Mouse (Mus musculus) CH12.LX (cell line): ENCODE results near the gene Msi2. TPM values are rescaled to one million over a fixed set of nuclear protein-coding genes. Genes with fewer than 3 reads are reported as not detected.
A peak's percentile ranks its signal among the peaks of the same experiment; 100 is the strongest.

Experiments
- DNase-seq: peaks from one replicate; pipeline ENCODE4 v3.0.0-alpha.2; 2013; ENCODE audit errors: extremely low read depth
- H3K27ac ChIP-seq: 2 replicates; pipeline ENCODE4 v1.5.1; 2012; ENCODE audit warnings: low read depth, mild to moderate bottlenecking, control low read depth, moderate library complexity; ENCODE audit not compliant: insufficient read depth
- H3K27me3 ChIP-seq: replicated peaks from 2 replicates; pipeline ENCODE3; 2012; ENCODE audit warnings: inconsistent platforms
- H3K36me3 ChIP-seq, 2 experiments: replicated peaks in 1 of 2; 2 replicates each; pipeline versions ENCODE3 to v1.6.1; 2012; ENCODE audit warnings: inconsistent platforms in 1 of 2, low read length in 1 of 2, mild to moderate bottlenecking in 1 of 2, mixed read lengths in 1 of 2, moderate library complexity in 1 of 2; ENCODE audit not compliant: control insufficient read depth in 1 of 2, insufficient read depth in 1 of 2
- H3K4me1 ChIP-seq, 2 experiments: 2 replicates each; pipeline ENCODE4 v1.6.1; 2012; ENCODE audit warnings: inconsistent platforms in 1 of 2, moderate library complexity in 1 of 2; ENCODE audit not compliant: insufficient read depth in 2 of 2, control insufficient read depth in 1 of 2
- H3K4me2 ChIP-seq: 2 replicates; pipeline ENCODE4 v1.6.1; 2012; ENCODE audit warnings: low read depth, mild to moderate bottlenecking, control low read depth; ENCODE audit not compliant: poor library complexity, insufficient read depth, severe bottlenecking
- H3K4me3 ChIP-seq, 3 experiments: fragments of 150-350 bp in 1 of 3; sonication (generic) in 1 of 3; replicated peaks in 1 of 3; 2 replicates each; pipeline versions ENCODE3 to v1.5.1; 2011 to 2012; ENCODE audit warnings: low read depth in 2 of 3, low read length in 2 of 3, mild to moderate bottlenecking in 2 of 3, moderate library complexity in 2 of 3, control low read depth in 1 of 3, improper control_type of control experiment in 1 of 3, inconsistent platforms in 1 of 3, mixed read lengths in 1 of 3; ENCODE audit not compliant: poor library complexity in 1 of 3
- H3K79me2 ChIP-seq: replicated peaks from 2 replicates; pipeline ENCODE4 v1.6.1; 2012; ENCODE audit warnings: mild to moderate bottlenecking, moderate library complexity; ENCODE audit not compliant: control insufficient read depth, poor library complexity, insufficient read depth, severe bottlenecking; ENCODE audit errors: extremely low read depth
- H3K9ac ChIP-seq: 2 replicates; pipeline ENCODE4 v1.6.1; 2012; ENCODE audit warnings: low read depth, mild to moderate bottlenecking, control low read depth, moderate library complexity; ENCODE audit not compliant: insufficient read depth
- H3K9me3 ChIP-seq: replicated peaks from 2 replicates; pipeline ENCODE3; 2012; ENCODE audit warnings: low read length, inconsistent platforms, mixed read lengths
- CHD2 ChIP-seq: IDR thresholded peaks from 2 replicates; pipeline ENCODE4 v1.6.1; 2011; ENCODE audit warnings: low read length, improper control_type of control experiment
- E2F4 ChIP-seq: IDR thresholded peaks from 2 replicates; pipeline ENCODE4 v1.6.1; 2011; ENCODE audit warnings: low read depth, low read length, improper control_type of control experiment; ENCODE audit not compliant: insufficient replicate concordance
- ELF1 ChIP-seq: IDR thresholded peaks from 2 replicates; pipeline ENCODE4 v1.6.1; 2014; ENCODE audit warnings: low read depth, mild to moderate bottlenecking, inconsistent platforms, low read length, improper control_type of control experiment
- EP300 ChIP-seq: IDR thresholded peaks from 2 replicates; pipeline ENCODE4 v1.6.1; 2011; ENCODE audit warnings: low read length, improper control_type of control experiment
- ETS1 ChIP-seq: conservative IDR thresholded peaks from 2 replicates; pipeline ENCODE4 v1.6.1; 2012; ENCODE audit warnings: low read depth, mild to moderate bottlenecking, inconsistent platforms, low read length, improper control_type of control experiment, moderate library complexity
- HCFC1 ChIP-seq: IDR thresholded peaks from 2 replicates; pipeline ENCODE4 v1.6.1; 2012; ENCODE audit warnings: low read depth, mild to moderate bottlenecking, inconsistent platforms, low read length, improper control_type of control experiment
- IRF4 ChIP-seq: IDR thresholded peaks from 2 replicates; pipeline ENCODE4 v1.6.1; 2014; ENCODE audit warnings: low read depth, mild to moderate bottlenecking, inconsistent platforms, low read length, improper control_type of control experiment
- MAFK ChIP-seq: IDR thresholded peaks from 2 replicates; pipeline ENCODE4 v1.6.1; 2011; ENCODE audit warnings: low read length, improper control_type of control experiment; ENCODE audit not compliant: insufficient replicate concordance
- MAX ChIP-seq: IDR thresholded peaks from 2 replicates; pipeline ENCODE4 v1.6.1; 2011; ENCODE audit warnings: low read length, improper control_type of control experiment
- MEF2A ChIP-seq: IDR thresholded peaks from 2 replicates; pipeline ENCODE4 v1.6.1; 2014; ENCODE audit warnings: low read depth, mild to moderate bottlenecking, inconsistent platforms, low read length, improper control_type of control experiment, borderline replicate concordance
- MYC ChIP-seq: IDR thresholded peaks from 2 replicates; pipeline ENCODE4 v1.6.1; 2011; ENCODE audit warnings: low read depth, mild to moderate bottlenecking, improper control_type of control experiment, low read length
- NRF1 ChIP-seq: IDR thresholded peaks from 2 replicates; pipeline ENCODE4 v1.6.1; 2014; ENCODE audit warnings: low read depth, mild to moderate bottlenecking, inconsistent platforms, low read length, improper control_type of control experiment, moderate library complexity
- RAD21 ChIP-seq: IDR thresholded peaks from 2 replicates; pipeline ENCODE4 v1.6.1; 2011; ENCODE audit warnings: low read depth, mild to moderate bottlenecking, low read length, improper control_type of control experiment, moderate library complexity
- RCOR1 ChIP-seq: conservative IDR thresholded peaks from 2 replicates; pipeline ENCODE4 v1.6.1; 2012; ENCODE audit warnings: low read depth, mild to moderate bottlenecking, inconsistent platforms, low read length, improper control_type of control experiment
- TBP ChIP-seq: conservative IDR thresholded peaks from 2 replicates; pipeline ENCODE4 v1.6.1; 2011; ENCODE audit warnings: low read depth, low read length, improper control_type of control experiment
- TCF12 ChIP-seq: IDR thresholded peaks from 2 replicates; pipeline ENCODE4 v1.6.1; 2014; ENCODE audit warnings: low read depth, mild to moderate bottlenecking, inconsistent platforms, low read length, improper control_type of control experiment
- UBTF ChIP-seq: IDR thresholded peaks from 2 replicates; pipeline ENCODE4 v1.6.1; 2012; ENCODE audit warnings: low read depth, mild to moderate bottlenecking, inconsistent platforms, low read length, improper control_type of control experiment, moderate library complexity
- ZMIZ1 ChIP-seq: IDR thresholded peaks from 2 replicates; pipeline ENCODE4 v1.6.1; 2012; ENCODE audit warnings: low read depth, mild to moderate bottlenecking, inconsistent platforms, low read length, improper control_type of control experiment
- ZNF384 ChIP-seq: IDR thresholded peaks from 2 replicates; pipeline ENCODE4 v1.6.1; 2012; ENCODE audit warnings: low read depth, low read length, improper control_type of control experiment, inconsistent platforms
- dilution Hi-C: fragments of 300-500 bp; cut with MboI; formaldehyde crosslinking; loops from 2 replicates; pipeline ENCODE4 v1.14.3; 2020; ENCODE audit warnings: low sequenced_read_pairs; ENCODE audit not compliant: extremely low pct_unique_long_range_greater_than_20kb, extremely low pct_ligation_motif_present
- in situ Hi-C: fragments of 300-500 bp; cut with MboI; formaldehyde crosslinking; loops from 3 replicates; pipeline ENCODE4 v1.14.3; 2019; ENCODE audit warnings: low sequenced_read_pairs, low pct_ligation_motif_present, low pct_unique_long_range_greater_than_20kb, mixed read lengths
- polyA plus RNA-seq: library from polyadenylated mRNA; unstranded; fragments of >175 nt; gene quantifications from 2 replicates; pipeline ENCODE4 v1.2.1, GENCODE M21; 2012; ENCODE audit warnings: low read depth; ENCODE audit not compliant: insufficient read length
- total RNA-seq, 2 experiments: library from RNA; depleted of rRNA; stranded (reverse); fragments of 300-350 nt in 1 of 2; fragments of >200 nt in 1 of 2; gene quantifications; 2 replicates each; pipeline ENCODE4 v1.2.3; 2012 to 2014

Msi2 gene
- total and polyA plus RNA-seq, 3 experiments: 40.3 to 73.1 (median 52.6) TPM

GRCm38 (mm10) chr11:88613771-88614526, 104.4 kb downstream of the Msi2 start:
- peak overlapping the region; percentile 50 for H3K9ac ChIP-seq
- peaks cover 7 to 40% of the 10 kb centered on the region in 2 experiments for H3K36me3 ChIP-seq
- in situ Hi-C loops: no loop called here
- no peaks in the 10 kb centered on the region for H3K27me3 ChIP-seq
- dilution Hi-C loops: no loop called here
- peak; percentile 70 for DNase-seq
- peak overlapping the region; percentile 61 for H3K4me2 ChIP-seq
- H3K9me3 ChIP-seq: no peaks in the 10 kb centered on the region
- TF ChIP-seq ZMIZ1 (peak; percentile 21; the same call in 1 of the 2 replicates), TBP (no peak), EP300 (peak; percentile 60), RCOR1 (0 out of 2 replicates have a peak, but pooled peaks have one; percentile 36), MEF2A (peak; percentile 80; the same call in 1 of the 2 replicates), E2F4 (no peak), RAD21 (no peak; the same call in 1 of the 2 replicates), TCF12 (peak; percentile 60; the same call in 1 of the 2 replicates), ELF1 (peak; percentile 69), ETS1 (peak; percentile 73), MYC (0 out of 2 replicates have a peak, but pooled peaks have one; percentile 7), MAFK (no peak), CHD2 (peak; percentile 64; the same call in 1 of the 2 replicates), HCFC1 (peak; percentile 32; the same call in 1 of the 2 replicates), IRF4 (peak; percentile 59)
- TF ChIP-seq, all 38 proteins: peak for 11
- peaks cover 46 to 87% of the 10 kb centered on the region in 2 experiments for H3K4me1 ChIP-seq
- H3K4me3 ChIP-seq: peak overlapping the region; percentile 28 to 38 (median 30)
- H3K27ac ChIP-seq: peak overlapping the region; percentile 96
- H3K79me2 ChIP-seq: peaks cover 17% of the 10 kb centered on the region

GRCm38 (mm10) chr11:88613008-88613407, 105.3 kb downstream of the Msi2 start:
- Histone ChIP-seq H3K27ac (peak overlapping the region; percentile 48), H3K79me2 (peaks cover 19% of the 10 kb centered on the region), H3K27me3 (no peaks in the 10 kb centered on the region), H3K9me3 (no peaks in the 10 kb centered on the region), H3K9ac (peak overlapping the region; percentile 50), H3K4me3 (no peak overlapping the region), H3K36me3 (peaks cover 7 to 41% of the 10 kb centered on the region in 2 experiments), H3K4me2 (no peak overlapping the region), H3K4me1 (peaks cover 48 to 89% of the 10 kb centered on the region in 2 experiments)
- in situ Hi-C loops (no loop called here), dilution Hi-C loops (no loop called here)
- TF ChIP-seq NRF1: no peak
- TF ChIP-seq UBTF: no peak
- no peak for TF ChIP-seq CHD2
- TF ChIP-seq IRF4: no peak
- TF ChIP-seq ZMIZ1: no peak
- TF ChIP-seq ZNF384: no peak
- TF ChIP-seq MAFK: no peak
- TF ChIP-seq MAX: no peak
- no peak for DNase-seq
